Mouse (Mus musculus) retina, adult 2 months (tissue): ENCODE results near the gene Meis1.

Source experiments
- DNase-seq: peaks from one replicate; pipeline ENCODE4 v3.0.0-alpha.2; 2012; ENCODE audit warnings: low read depth, low spot score

Meis1 gene

DNA sequence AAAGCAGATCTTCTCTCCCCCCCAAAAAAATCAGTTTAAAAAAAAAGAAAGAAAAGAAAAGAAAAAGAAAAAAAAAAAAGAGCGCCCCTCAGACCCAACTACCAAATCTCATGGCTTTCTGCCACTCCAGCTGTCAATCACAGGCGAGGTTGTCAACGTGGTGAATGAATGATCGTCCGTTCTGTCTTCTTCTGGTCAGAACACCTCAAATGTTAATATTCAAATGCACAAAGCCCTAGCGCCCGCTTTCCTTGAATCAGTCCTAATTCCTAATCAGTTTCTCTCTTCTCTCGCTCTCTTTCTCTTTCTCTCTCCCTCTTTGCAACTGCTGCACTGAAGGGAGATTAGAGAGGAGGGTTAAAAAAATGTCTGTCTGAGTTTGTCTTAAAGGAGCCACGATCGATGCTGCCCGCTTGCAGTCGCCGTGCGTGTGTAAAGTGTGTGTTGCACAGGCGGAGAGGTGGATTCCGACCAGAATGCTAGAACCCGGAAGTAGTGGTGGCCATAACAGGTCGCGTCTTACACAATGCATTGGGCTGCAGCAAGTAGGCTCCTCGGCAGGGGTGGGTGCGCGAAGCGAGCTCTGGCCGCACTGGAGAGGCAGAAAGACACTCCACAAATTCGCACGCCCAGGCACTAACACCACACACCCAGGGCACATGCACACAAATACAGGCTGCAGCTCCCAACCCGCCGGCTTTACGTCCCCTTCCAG, at the start of gene Meis1:
Gene Meis1 (minus strand): TSS at position 497 of the 715 bp plus-strand sequence.
- DNase-seq = peak; percentile 82

DNA sequence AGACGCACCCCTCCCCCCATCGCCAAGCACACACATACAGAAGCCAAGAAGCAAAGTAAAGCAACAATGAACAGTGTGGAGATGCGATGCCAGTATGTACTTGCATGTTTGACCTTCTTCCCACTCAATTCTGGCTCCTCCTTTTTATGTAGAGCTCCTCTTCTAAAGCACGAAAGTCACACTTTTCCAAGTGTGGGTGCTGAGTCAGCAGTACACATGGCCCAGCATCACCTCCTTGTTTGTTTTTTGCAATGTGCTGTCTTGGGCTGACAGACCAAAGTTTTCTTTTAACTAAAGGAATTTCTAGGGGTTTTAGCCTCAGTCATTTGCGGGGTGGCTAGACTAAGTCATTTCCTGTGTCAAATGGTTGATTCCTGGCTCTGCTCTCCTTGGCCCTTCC, 48.5 kb upstream of the Meis1 start:
- no peak for DNase-seq

DNA sequence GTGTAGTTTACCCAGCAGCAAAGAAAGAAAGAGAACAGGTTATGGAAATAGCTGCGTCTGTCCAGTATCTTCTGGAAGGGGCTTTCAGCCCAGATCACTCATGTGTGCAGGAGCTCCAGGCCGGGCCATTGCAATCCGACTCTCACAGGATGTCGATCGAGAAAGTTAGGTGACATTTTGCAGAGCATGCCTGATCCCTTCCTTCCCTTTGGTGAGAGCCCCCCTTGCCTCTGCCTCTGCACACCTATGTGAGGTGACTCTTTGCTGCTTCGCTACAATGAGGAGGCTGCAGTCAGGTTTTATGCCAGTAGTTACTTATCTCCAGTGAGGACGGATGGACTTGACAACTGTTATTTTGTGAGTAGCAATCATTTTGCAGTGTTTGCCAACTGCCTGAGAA, 30.5 kb upstream of the Meis1 start:
- DNase-seq = no peak

DNA sequence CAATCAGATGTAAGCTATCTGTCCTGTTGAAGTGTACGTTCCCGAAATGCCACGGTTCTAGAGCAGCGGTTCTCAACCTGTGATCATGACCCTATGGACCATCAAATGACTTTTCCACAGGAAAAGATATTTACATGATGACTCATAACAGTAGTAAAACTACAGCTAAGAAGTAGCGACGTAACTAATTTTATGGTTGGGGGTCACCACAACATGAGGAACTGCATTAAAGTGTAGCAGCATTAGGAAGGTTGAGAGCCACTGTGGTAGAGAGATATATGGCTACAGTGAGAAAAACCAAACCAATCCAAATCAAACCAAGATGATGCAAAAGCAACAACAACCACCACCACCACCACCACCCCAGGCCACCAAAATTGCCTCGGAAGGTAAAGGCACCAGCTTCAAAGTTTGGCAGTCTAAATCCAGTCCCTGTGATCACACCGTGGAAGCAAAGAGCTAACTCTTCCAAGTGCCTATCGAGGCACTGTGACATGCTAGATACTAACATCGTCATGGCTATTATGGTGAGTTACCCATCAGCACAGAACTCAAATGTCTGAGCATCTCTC, 17.9 kb upstream of the Meis1 start:
- no peak for DNase-seq

DNA sequence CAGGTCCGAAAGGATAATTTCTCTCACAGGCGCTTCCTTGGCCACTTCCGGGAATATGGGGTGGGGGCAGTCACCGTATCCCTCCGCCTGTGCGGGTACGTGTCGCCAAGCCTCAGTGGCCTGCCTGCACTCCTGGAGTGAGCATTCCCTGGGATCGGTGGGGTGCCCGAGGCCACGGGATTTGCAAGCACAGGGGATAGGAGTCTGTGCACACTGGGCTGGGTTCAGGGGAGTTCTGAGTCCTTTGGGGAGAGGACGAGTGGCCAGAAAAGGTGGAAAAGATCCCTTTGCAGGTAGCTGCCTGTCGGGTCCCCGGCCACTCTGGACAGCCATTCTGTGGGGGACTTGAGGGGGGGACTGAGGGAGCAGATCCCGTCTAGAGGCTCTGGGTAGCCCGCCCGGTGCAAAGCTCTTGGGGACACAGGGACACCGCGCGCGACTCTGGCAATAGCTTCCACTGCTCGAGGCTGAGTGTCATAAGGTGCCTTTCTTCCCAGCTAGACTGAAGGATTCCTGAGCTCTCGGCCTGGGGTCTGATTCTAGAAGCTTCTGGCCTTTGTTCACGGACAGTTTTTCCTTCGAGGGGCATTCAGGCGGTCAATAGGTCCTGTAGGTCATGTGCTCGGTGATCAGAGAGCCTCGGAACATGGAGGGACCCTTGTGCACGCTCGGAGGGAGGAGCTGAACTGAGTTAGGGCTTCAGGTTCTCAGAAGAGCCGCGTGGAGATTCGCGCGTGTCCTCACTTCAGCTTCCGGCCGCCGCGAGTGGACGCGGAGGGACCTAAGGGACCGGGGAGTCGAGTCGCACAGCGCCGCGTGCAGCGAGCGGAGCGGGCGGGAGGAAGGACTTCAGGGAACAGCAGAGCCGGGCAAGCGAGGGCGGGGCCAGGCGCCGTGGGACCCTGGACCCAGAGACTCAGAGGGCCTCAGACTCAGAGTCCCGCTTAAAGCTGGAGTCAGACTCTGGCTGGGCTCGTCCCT, 8.1 kb upstream of the Meis1 start:
- no peak for DNase-seq

DNA sequence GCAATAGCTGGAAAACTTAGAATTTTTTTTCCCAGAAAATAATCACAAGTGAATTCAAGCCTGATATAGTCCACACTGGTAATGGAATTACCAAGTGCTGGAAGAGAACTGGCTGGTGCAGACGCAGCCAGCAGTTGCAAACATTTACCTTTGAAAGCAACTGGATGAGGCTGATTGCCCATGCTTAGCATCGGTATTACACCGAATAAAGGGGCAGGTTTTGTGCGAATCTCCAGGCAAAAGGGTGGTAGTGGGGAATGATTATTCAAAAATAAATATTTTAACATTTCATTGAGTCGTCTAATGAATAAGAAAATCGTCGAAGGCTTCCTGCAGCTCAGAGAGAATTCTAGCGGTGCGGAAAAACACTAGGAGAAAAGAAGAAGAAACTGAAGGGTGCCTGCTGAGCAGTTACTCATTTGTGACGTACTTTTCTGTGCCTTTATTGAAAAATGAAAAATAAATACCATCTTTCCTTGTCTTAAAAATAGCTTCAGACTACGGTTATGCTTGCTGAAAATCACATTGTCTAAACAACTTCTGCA, 7.3 kb upstream of the Meis1 start:
- DNase-seq = no peak

DNA sequence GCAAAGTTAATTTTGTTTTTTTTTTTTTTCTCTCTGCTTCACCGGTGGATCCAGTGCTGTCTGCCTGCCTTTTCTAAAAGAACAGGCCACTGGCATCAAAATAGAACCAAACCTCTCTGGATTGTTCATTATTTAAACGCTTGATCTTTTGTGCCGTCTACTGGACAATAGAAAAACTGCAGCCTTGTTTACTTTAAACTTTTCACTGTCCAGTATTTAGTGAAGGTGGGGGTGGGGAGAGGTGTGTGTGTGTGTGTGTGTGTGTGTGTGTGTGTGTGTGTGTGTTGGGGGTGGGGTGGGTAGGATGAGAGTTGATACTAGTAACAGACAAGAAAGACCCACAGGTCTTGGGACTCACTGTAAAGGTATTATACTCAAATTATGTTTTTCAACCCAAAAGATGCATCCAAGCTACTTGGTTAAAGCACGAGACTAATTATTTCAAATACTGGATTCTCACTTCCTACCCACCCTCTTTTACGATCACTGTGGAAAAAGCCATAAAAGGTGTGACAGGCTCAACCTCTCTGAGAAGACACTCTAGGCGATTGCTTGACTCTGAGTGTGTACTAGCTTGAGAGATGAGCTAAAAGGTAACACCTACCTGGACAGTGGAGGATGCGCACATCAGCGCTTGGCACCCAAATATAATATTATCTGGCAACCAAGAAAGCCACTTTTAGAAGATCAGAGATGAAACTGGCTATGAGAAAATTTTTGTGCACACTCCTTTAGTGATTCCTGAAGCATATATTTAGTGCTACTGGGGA, 5.9 kb upstream of the Meis1 start:
- no peak for DNase-seq

DNA sequence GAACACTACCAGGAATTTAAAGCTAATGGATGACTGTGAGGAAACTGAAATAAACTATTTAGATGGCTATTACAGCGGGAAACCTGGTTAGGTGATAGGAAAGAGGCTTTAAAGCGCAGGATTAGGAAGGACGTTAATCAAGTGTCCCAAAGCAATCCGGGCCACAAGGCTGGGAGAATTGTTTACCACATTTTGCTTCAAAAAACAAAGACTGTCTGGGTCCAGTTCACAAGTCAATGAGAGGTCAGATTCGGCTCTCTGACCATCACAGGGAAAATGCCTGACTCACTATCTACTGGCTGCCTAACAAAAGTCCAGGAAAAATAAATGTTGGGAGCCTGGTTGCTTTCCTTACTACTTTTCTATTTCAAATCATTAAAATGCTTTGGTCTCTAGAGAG, 4.6 kb upstream of the Meis1 start:
- DNase-seq = no peak

DNA sequence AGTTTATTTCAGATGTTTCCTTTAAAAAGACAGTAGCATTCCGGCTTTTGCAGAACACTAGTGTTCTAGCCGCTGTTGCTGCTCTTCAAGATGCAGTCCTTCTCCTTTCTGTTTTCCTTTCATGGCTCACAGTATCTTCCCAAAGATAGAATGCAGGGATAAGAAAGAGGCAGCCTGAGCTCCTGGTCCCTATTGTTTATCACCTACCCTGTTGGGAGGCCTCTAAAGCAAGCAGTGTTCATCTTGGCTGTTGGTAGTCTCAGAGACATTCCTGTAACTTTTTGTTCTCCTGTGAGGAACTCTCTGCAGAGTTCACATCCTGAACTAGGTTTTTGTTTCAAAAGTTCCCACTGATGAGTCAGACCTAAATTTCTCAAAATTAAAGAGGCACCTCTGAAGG, 3.8 kb upstream of the Meis1 start:
- DNase-seq = no peak

DNA sequence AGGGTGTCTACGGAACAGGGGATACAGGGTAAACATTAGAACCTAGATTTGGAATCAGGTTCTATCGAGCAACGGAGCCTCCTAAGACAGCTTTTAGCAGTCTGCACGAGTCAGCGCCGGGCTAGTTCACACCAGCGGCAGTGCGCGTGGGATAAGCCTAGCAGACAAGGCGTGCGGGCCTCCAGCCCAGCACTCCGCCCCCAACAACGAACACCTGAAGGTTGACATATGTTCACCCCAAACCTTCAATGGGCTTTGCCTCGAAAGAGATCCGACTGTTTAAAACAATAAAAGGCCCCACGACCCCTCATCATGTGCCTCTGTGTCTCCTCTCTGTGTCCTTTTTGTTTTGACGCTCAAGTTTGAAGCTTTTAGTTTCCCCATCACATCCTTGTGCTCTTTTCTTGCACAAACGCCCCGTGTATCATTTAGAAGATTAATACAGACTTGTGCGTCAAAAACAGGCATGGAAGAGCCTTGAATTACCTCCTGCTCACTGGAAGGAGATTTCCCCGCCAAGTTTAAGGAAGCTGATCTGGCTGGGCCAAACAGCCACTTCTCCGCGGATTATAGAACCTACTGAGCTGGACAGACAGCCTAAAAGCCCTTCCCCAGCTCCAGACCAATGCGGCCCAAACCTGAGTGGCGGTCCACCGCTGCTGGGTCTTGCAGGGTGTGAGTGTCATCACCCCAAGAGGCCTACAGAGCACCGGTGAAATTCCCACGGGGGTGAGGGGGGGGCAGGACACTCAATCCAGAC, 2.3 kb upstream of the Meis1 start:
- no peak for DNase-seq

DNA sequence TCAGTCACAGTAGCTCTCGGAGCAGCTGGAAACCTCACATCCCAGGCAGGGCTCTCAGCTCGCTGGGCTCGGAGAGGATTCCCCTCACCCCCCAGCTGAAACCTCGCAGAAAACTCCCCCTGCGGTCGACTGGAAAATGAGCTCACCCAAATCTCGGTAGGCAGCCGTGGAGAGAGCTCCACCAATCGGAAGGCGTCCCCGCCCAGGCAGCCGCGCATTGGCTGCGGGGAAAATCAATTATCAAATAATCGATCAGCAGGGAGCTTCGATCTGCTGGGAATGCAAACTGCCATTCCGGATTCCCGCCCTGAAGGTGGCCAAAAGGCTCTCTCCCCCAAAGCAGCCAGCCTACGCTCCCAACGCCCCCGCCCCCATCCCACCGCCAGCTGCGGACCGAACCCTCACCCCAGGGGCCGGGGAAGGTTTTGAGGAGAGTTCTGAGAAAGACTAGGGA, 1.6 kb upstream of the Meis1 start:
- DNase-seq = peak; percentile 89

DNA sequence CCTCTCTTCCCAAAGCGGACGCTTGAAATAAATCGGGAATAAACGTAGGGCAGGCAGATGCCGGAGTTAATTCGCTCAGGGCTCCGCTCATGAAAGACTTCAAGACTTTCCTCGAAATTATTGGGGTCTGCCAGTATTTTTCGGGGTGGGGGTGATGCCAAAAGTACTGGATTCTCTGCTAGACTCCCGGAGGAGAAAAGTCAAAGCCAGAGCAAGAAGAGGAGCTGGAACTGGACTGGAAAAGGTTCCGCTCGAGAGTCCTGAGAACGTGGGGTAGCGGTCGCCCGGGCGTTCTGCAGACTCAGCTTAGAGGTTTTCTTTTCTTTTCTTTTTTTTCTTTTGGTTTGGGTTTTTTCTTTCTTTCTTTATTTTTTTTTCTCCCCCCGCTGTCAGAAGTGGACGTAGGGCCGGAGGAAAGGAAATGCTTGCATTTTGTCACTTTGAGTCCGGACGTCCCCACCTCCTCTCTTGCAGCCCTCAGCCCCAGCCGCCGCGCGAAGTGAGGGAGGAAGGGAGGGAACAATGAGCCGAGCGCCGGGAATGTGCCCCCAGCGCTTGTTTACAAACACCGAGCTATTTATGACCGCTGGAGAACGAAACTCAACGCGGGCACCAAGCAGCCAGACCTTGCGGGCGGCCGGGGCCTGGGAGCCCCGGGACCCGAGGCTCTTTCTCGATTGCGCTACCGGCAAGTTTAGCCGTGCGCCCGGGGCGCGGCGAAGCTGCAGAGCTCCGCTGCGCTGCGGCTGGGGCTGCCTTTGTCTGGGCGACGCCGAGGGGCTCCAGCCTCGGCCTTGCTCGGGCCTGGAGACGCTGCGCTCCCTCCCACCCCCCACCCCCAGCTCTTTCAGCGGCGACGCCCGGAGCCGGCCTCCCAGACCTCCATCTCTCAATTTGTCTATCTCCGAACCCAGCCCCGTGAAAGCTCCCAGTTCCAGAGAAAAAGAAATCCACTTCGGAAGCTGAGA, 703 bp upstream of the Meis1 start:
- DNase-seq = no peak

DNA sequence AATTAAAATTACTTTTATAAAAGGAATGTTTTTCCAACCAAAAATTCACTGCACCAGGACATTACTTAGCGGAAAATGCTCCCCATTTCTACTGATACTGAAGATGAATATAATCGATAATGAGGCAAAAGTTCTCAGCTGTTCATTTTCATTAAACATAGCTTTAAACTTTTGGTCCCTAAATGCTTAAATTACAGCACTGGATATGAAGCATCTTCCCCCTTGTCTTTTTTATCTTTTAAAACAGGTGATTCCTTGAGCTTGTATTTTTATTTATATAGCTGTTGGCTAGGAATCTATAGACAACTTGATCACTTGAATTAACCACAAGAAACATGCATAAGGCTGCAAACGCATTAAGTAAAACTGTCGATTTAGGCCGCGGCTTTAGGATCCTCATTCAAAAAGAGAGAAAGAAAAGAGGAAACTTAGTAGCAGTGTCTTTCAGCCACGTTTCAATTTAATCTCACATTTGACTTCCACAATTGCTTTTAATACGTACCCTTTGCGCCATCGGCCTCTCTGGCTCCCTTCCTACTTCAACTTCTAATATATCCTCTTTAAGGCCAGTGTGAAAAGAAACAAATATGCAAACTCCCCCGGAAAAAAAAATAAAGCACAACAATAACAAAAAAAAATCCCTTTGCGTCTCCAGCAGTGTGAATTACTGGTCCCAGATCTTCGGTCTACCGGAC, 919 bp downstream of the Meis1 start:
- DNase-seq = no peak

DNA sequence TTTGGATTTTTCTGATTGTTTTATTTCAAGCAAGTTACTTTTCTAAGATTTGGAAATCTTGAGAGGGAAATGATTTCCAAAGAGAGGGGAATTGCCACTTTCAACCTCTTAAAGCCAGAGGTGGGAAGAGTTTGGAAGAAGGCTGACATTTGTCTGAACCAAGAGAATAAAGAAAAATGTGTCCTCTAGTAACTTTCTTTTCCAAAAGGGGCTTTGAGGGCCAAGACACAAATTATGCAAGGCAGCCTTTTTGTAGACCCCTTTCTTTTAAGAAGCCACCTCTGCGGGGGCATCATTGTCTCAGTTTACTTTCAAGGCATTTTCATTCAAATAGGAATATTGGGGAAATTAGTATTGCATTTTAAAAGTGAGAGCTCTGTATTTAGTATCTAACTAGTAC, 1.5 kb downstream of the Meis1 start:
- DNase-seq = no peak

DNA sequence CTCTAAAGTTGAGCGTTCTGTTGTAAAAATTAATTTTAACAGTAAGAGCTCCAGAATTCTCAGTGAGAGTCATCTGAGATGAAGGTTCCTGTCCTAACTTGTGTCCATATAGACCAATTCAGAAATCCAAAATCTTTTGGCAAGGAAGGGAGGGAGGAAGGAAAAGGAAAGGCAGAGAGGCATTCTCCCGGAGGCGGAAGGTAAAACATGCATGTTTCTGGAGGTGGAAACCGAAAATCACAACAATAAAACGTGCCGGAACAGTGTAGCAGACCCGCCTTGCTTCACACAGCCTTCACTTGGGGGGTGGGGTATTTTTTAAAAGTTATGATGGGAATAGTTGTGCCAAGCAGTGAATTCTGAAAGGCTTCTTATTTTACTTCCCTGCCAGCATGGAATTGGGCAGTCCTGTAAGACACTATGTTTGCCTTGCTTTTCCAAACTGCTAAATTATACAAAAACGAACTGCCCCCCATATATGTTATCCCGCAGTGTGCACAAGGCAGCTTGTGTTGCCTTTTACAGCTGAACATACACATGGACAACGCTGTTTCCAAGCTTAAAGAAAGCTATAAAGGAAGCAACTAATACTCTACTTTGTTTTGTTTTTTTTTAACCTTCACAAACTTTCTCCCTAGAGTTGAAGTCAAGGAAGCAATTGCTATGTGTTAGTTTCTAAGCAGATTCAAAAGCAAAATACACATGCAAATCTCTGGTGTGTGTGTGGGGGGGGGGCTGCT, 2.1 kb downstream of the Meis1 start:
- DNase-seq = no peak

DNA sequence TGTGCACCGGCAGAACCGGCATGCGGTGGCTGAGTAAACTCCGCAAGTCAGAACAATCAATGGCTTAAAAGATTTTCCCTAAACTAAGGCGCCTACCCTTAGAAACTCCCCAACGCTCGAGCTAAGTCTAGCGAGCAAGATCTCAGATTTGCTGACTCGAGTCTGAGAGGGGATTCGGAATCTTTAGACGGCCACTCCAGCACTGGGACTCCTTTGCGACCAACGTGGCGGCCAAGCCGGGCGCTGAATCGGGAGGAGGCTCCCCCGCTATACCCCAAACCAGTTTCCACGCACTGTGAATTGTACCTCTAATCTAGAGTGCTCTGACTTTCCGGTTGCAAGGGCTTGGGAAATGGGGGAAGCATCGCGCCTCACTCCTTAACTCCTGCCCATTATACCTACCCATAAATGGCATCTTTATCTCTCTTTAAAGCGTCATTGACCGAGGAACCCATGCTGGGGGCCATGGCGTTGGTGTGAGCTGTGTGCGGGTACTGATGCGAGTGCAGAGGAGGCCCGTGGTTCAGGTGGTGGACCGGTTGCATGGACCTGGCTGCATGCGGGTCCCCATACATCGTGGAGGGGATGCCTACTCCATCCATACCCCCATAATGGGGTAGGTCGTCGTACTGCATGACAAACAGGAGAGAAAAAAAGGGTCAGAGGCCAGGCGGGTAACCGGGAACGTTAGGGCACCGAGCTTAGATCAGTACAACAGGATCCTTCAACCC, 2.9 kb downstream of the Meis1 start:
- no peak for DNase-seq

DNA sequence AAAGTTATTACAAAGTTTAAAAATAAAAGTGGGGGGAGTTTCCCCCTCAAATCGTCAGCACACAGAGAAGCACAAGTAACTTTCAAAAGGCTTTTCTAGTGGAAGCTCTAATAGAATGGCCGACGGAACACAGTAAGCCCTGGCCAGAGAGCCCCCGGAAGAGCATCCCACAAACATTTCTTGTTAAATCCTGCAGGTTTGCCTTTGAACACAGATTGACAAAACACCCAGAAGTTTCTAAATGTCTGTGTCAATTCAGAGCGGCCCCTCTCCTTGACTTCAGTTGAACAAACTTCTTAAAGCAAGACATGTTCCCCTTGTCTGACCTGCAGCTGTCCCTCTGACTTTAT, 3.4 kb downstream of the Meis1 start:
- DNase-seq = no peak
